Mouse (Mus musculus) heart, embryonic 11.5 days (tissue): Measurements from ENCODE around the gene Sel1l3. TPM values are rescaled to one million over a fixed set of nuclear protein-coding genes. Genes with fewer than 3 reads are reported as not detected.

ENCODE experiments used
- ATAC-seq: fragments of 200-750 bp; cut with Nextera tagmentation; replicated peaks from 2 replicates; pipeline ENCODE4 v1.8.0; 2017; ENCODE audit warnings: moderate library complexity; ENCODE audit not compliant: insufficient number of reproducible peaks, low FRiP score, low TSS enrichment
- H3K27ac ChIP-seq: fragments of 300-500 bp; sonication (generic); 2 replicates; pipeline ENCODE4 v1.5.1; 2014; ENCODE audit warnings: mild to moderate bottlenecking, low read depth, low read length
- H3K27me3 ChIP-seq: fragments of 300-500 bp; sonication (generic); 2 replicates; pipeline ENCODE4 v1.6.1; 2014; ENCODE audit warnings: mild to moderate bottlenecking, low read length, mixed read lengths; ENCODE audit not compliant: control insufficient read depth, insufficient read depth
- H3K36me3 ChIP-seq: fragments of 300-500 bp; sonication (generic); 2 replicates; pipeline ENCODE4 v1.6.1; 2014; ENCODE audit warnings: mild to moderate bottlenecking, low read length, moderate library complexity, mixed read lengths; ENCODE audit not compliant: control insufficient read depth, insufficient read depth
- H3K4me1 ChIP-seq: fragments of 300-500 bp; sonication (generic); 2 replicates; pipeline ENCODE4 v1.6.1; 2014; ENCODE audit warnings: low read length; ENCODE audit not compliant: control insufficient read depth, insufficient read depth
- H3K4me2 ChIP-seq: fragments of 300-500 bp; sonication (generic); 2 replicates; pipeline ENCODE4 v1.6.1; 2014; ENCODE audit warnings: mild to moderate bottlenecking, moderate library complexity
- H3K4me3 ChIP-seq: fragments of 300-500 bp; sonication (generic); 2 replicates; pipeline ENCODE4 v1.5.1; 2014; ENCODE audit warnings: low read depth, low read length
- H3K9ac ChIP-seq: fragments of 300-500 bp; sonication (generic); 2 replicates; pipeline ENCODE4 v1.6.1; 2014; ENCODE audit warnings: mild to moderate bottlenecking, low read depth, low read length, moderate library complexity
- H3K9me3 ChIP-seq: fragments of 300-500 bp; sonication (generic); replicated peaks from 2 replicates; pipeline ENCODE4 v1.6.1; 2016; ENCODE audit warnings: low read length; ENCODE audit not compliant: control insufficient read depth
- WGBS: fragments of 180-500 bp; shearing (Covaris S2); extraction: QIAGEN DNeasy Blood & Tissue Kit; methylation state at CpG from one replicate; pipeline ENCODE4 v1.1.7; 2014; ENCODE audit not compliant: insufficient replicate concordance; 5-methylcytosine and 5-hydroxymethylcytosine counted together
- polyA plus RNA-seq: library from polyadenylated mRNA; unstranded; fragments of >200 nt; fragmentation: Nextera tagmentation; extraction: Ambion mirVana; gene quantifications from 2 replicates; pipeline ENCODE4 v1.2.1, GENCODE M21; 2014

Sel1l3 gene
- polyA plus RNA-seq, 1 experiment from 2014 or later, result 1.5 TPM

- Histone ChIP-seq H3K9ac (no peak overlapping the region), H3K9me3 (no peaks in the 10 kb centered on the region), H3K27me3 (no peaks in the 10 kb centered on the region), H3K36me3 (no peaks in the 10 kb centered on the region), H3K4me1 (peaks cover 11% of the 10 kb centered on the region), H3K4me3 (no peak overlapping the region), H3K27ac (no peak overlapping the region), H3K4me2 (no peak overlapping the region)
- no peak for ATAC-seq
- 87% methylated on average over 12 of the region's 12 CpGs for WGBS
Measured at GRCm38 (mm10) chr5:53174461-53174860, 39.3 kb downstream of the Sel1l3 start.

- 85% methylated on average over 7 of the region's 7 CpGs for WGBS
- Histone ChIP-seq H3K9ac (no peak overlapping the region), H3K27ac (no peak overlapping the region), H3K4me3 (no peak overlapping the region), H3K27me3 (no peaks in the 10 kb centered on the region), H3K4me2 (no peak overlapping the region), H3K4me1 (peaks cover 11% of the 10 kb centered on the region), H3K9me3 (no peaks in the 10 kb centered on the region), H3K36me3 (no peaks in the 10 kb centered on the region)
- ATAC-seq, result no peak
Measured at GRCm38 (mm10) chr5:53172908-53173307, 40.8 kb downstream of the Sel1l3 start.

- H3K27me3 ChIP-seq, result no peaks in the 10 kb centered on the region
- H3K27ac ChIP-seq, result no peak overlapping the region
- H3K9ac ChIP-seq, result no peak overlapping the region
- no peak overlapping the region for H3K4me3 ChIP-seq
- H3K9me3 ChIP-seq, result no peaks in the 10 kb centered on the region
- H3K36me3 ChIP-seq, result no peaks in the 10 kb centered on the region
- WGBS, result 72% methylated on average over 10 of the region's 10 CpGs
- ATAC-seq, result no peak
- peaks cover 10% of the 10 kb centered on the region for H3K4me1 ChIP-seq
- H3K4me2 ChIP-seq, result no peak overlapping the region
Measured at GRCm38 (mm10) chr5:53172256-53172636, 41.5 kb downstream of the Sel1l3 start.

- Histone ChIP-seq H3K27me3 (no peaks in the 10 kb centered on the region), H3K27ac (no peak overlapping the region), H3K36me3 (no peaks in the 10 kb centered on the region), H3K4me2 (no peak overlapping the region), H3K9me3 (no peaks in the 10 kb centered on the region), H3K4me3 (no peak overlapping the region), H3K4me1 (peaks cover 5% of the 10 kb centered on the region), H3K9ac (no peak overlapping the region)
- ATAC-seq, result no peak
- 75% methylated on average over 6 of the region's 6 CpGs for WGBS
Measured at GRCm38 (mm10) chr5:53171611-53172255, 42.0 kb downstream of the Sel1l3 start.

- ATAC-seq, result no peak
- Histone ChIP-seq H3K9ac (no peak overlapping the region), H3K36me3 (no peaks in the 10 kb centered on the region), H3K9me3 (no peaks in the 10 kb centered on the region), H3K27ac (no peak overlapping the region), H3K27me3 (no peaks in the 10 kb centered on the region), H3K4me3 (no peak overlapping the region), H3K4me2 (no peak overlapping the region), H3K4me1 (no peaks in the 10 kb centered on the region)
- WGBS, result 81% methylated on average over 4 of the region's 4 CpGs
Measured at GRCm38 (mm10) chr5:53167564-53167963, 46.2 kb downstream of the Sel1l3 start.

GRCm38 (mm10) chr5:53165672-53166071, 48.1 kb downstream of the Sel1l3 start:
- Histone ChIP-seq H3K9me3 (no peaks in the 10 kb centered on the region), H3K4me2 (no peak overlapping the region), H3K9ac (no peak overlapping the region), H3K4me1 (no peaks in the 10 kb centered on the region), H3K27me3 (no peaks in the 10 kb centered on the region), H3K4me3 (no peak overlapping the region), H3K27ac (no peak overlapping the region), H3K36me3 (no peaks in the 10 kb centered on the region)
- no peak for ATAC-seq
- WGBS, result 80% methylated on average over 5 of the region's 5 CpGs

- no peak for ATAC-seq
- 82% methylated on average over 8 of the region's 8 CpGs for WGBS
- no peak overlapping the region for H3K4me2 ChIP-seq
- H3K9ac ChIP-seq, result no peak overlapping the region
- H3K36me3 ChIP-seq, result no peaks in the 10 kb centered on the region
- no peaks in the 10 kb centered on the region for H3K27me3 ChIP-seq
- H3K4me3 ChIP-seq, result no peak overlapping the region
- H3K9me3 ChIP-seq, result no peaks in the 10 kb centered on the region
- no peak overlapping the region for H3K27ac ChIP-seq
- H3K4me1 ChIP-seq, result no peaks in the 10 kb centered on the region
Measured at GRCm38 (mm10) chr5:53162436-53162835, 51.3 kb downstream of the Sel1l3 start.

GRCm38 (mm10) chr5:53161506-53162186, 52.1 kb downstream of the Sel1l3 start:
- no peak overlapping the region for H3K27ac ChIP-seq
- H3K9me3 ChIP-seq, result no peaks in the 10 kb centered on the region
- H3K4me1 ChIP-seq, result no peaks in the 10 kb centered on the region
- H3K36me3 ChIP-seq, result no peaks in the 10 kb centered on the region
- H3K4me3 ChIP-seq, result no peak overlapping the region
- H3K27me3 ChIP-seq, result no peaks in the 10 kb centered on the region
- H3K9ac ChIP-seq, result no peak overlapping the region
- ATAC-seq, result no peak
- 85% methylated on average over 8 of the region's 8 CpGs for WGBS
- no peak overlapping the region for H3K4me2 ChIP-seq

GRCm38 (mm10) chr5:53160207-53160606, 53.5 kb downstream of the Sel1l3 start:
- Histone ChIP-seq H3K9ac (no peak overlapping the region), H3K27ac (no peak overlapping the region), H3K4me2 (no peak overlapping the region), H3K9me3 (no peaks in the 10 kb centered on the region), H3K4me1 (no peaks in the 10 kb centered on the region), H3K4me3 (no peak overlapping the region), H3K27me3 (no peaks in the 10 kb centered on the region), H3K36me3 (no peaks in the 10 kb centered on the region)
- 84% methylated on average over 6 of the region's 6 CpGs for WGBS
- no peak for ATAC-seq
